Mouse (Mus musculus) G1E (cell line): Measurements from ENCODE around the gene 2810459M11Rik. TPM values are rescaled to one million over a fixed set of nuclear protein-coding genes. Genes with fewer than 3 reads are reported as not detected.

Experiments
- ATAC-seq: 2 replicates; pipeline ENCODE4 v1.8.0; 2016; ENCODE audit warnings: mild to moderate bottlenecking; ENCODE audit not compliant: insufficient number of reproducible peaks, poor library complexity, low FRiP score, severe bottlenecking; ENCODE audit errors: extremely low read depth
- DNase-seq: peaks from one replicate; pipeline ENCODE4 v3.0.0; 2012; ENCODE audit warnings: low spot score
- H3K27me3 ChIP-seq: 2 replicates; pipeline ENCODE4 v1.6.1; 2012; ENCODE audit warnings: mild to moderate bottlenecking, low read length, inconsistent platforms; ENCODE audit not compliant: insufficient read depth
- H3K36me3 ChIP-seq: replicated peaks from 2 replicates; pipeline ENCODE3; 2012; ENCODE audit warnings: mild to moderate bottlenecking, inconsistent platforms
- H3K4me1 ChIP-seq: 2 replicates; pipeline ENCODE4 v1.6.1; 2012; ENCODE audit warnings: low read depth, low read length, inconsistent platforms, mixed read lengths; ENCODE audit not compliant: insufficient read depth
- H3K4me3 ChIP-seq: 2 replicates; pipeline ENCODE4 v1.5.1; 2012; ENCODE audit warnings: low read depth, mild to moderate bottlenecking, inconsistent platforms, low read length, moderate library complexity, mixed read lengths
- H3K9me3 ChIP-seq: replicated peaks from 2 replicates; pipeline ENCODE4 v1.6.1; 2012; ENCODE audit warnings: inconsistent platforms
- CTCF ChIP-seq: IDR thresholded peaks from 2 replicates; pipeline ENCODE4 v1.5.1; 2012; ENCODE audit warnings: low read depth, low read length, inconsistent platforms, mixed read lengths
- GATA1 ChIP-seq: IDR thresholded peaks from 2 replicates; pipeline ENCODE4 v1.6.1; 2012; ENCODE audit warnings: borderline replicate concordance, low read length, inconsistent platforms, mixed read lengths
- GATA2 ChIP-seq: IDR thresholded peaks from 2 replicates; pipeline ENCODE4 v1.6.1; 2012; ENCODE audit warnings: low read depth, low read length, inconsistent platforms, borderline replicate concordance
- POLR2AphosphoS5 ChIP-seq: IDR thresholded peaks from 2 replicates; pipeline ENCODE4 v1.6.1; 2012; ENCODE audit warnings: low read depth, low read length, inconsistent platforms; ENCODE audit not compliant: insufficient replicate concordance
- TAL1 ChIP-seq: conservative IDR thresholded peaks from 2 replicates; pipeline ENCODE4 v1.6.1; 2012; ENCODE audit warnings: low read depth, low read length, inconsistent platforms, mixed read lengths
- polyA plus RNA-seq: library from polyadenylated mRNA; stranded (reverse); fragments of >175 nt; gene quantifications from 2 replicates; pipeline ENCODE4 v1.2.3, GENCODE M21; 2012
- total RNA-seq, 2 experiments: library from RNA; stranded (forward) in 1 of 2; stranded (reverse) in 1 of 2; fragments of 200-1000 nt in 1 of 2; fragments of >200 nt in 1 of 2; fragmentation: Nextera tagmentation in 1 of 2; gene quantifications; 2 replicates each; pipeline ENCODE4 v1.2.3; 2014 to 2017

The 2810459M11Rik gene
- total RNA-seq (2014; fragmentation: Nextera tagmentation) (not detected in 2 replicates), total RNA-seq (2017) (0.11 TPM in 1 of 2 replicates, not detected in the other), polyA plus RNA-seq (not detected in 2 replicates)

GRCm38 (mm10) chr1:86045848-86046805, at the start of gene 2810459M11Rik:
TSS of gene 2810459M11Rik (plus strand) at chr1:86045863.
- H3K9me3 ChIP-seq: peaks cover 10% of the 10 kb centered on the region
- peaks cover 14% of the 10 kb centered on the region for H3K27me3 ChIP-seq
- no peaks in the 10 kb centered on the region for H3K4me1 ChIP-seq
- no peak for TF ChIP-seq TAL1
- H3K4me3 ChIP-seq: no peak within 1 kb of the TSS
- no peak for DNase-seq
- ATAC-seq: no peak
- no peaks in the 10 kb centered on the region for H3K36me3 ChIP-seq

GRCm38 (mm10) chr1:85997221-85997620, 48.4 kb upstream of the 2810459M11Rik start:
- Histone ChIP-seq H3K9me3 (peaks cover 4% of the 10 kb centered on the region), H3K4me3 (no peak overlapping the region), H3K27me3 (peaks cover 3% of the 10 kb centered on the region), H3K36me3 (no peaks in the 10 kb centered on the region), H3K4me1 (no peaks in the 10 kb centered on the region)
- no peak for TF ChIP-seq GATA2
- no peak for TF ChIP-seq POLR2AphosphoS5
- no peak for TF ChIP-seq TAL1
- no peak for TF ChIP-seq CTCF
- no peak for TF ChIP-seq GATA1
- ATAC-seq (no peak), DNase-seq (no peak)

GRCm38 (mm10) chr1:85998012-85998411, 47.7 kb upstream of the 2810459M11Rik start:
- no peak for DNase-seq
- Histone ChIP-seq H3K4me3 (no peak overlapping the region), H3K4me1 (no peaks in the 10 kb centered on the region), H3K27me3 (peaks cover 2% of the 10 kb centered on the region), H3K36me3 (no peaks in the 10 kb centered on the region), H3K9me3 (peaks cover 4% of the 10 kb centered on the region)
- ATAC-seq: no peak
- TF ChIP-seq GATA2 (no peak), GATA1 (no peak), TAL1 (no peak), POLR2AphosphoS5 (no peak), CTCF (no peak)

GRCm38 (mm10) chr1:85999853-86000570, 45.7 kb upstream of the 2810459M11Rik start:
- no peak for TF ChIP-seq POLR2AphosphoS5
- TF ChIP-seq GATA1: no peak
- TF ChIP-seq GATA2: no peak
- TF ChIP-seq TAL1: no peak
- TF ChIP-seq CTCF: no peak

GRCm38 (mm10) chr1:86005540-86005939, 40.1 kb upstream of the 2810459M11Rik start:
- no peak for TF ChIP-seq GATA2
- no peak for TF ChIP-seq TAL1
- no peak for TF ChIP-seq CTCF
- TF ChIP-seq POLR2AphosphoS5: no peak
- no peak for TF ChIP-seq GATA1
- ATAC-seq (no peak), DNase-seq (no peak)
- Histone ChIP-seq H3K4me3 (no peak overlapping the region), H3K27me3 (peaks cover 11% of the 10 kb centered on the region; the same call in 1 of the 2 replicates), H3K36me3 (no peaks in the 10 kb centered on the region), H3K9me3 (no peaks in the 10 kb centered on the region), H3K4me1 (no peaks in the 10 kb centered on the region)

More at GRCm38 (mm10) chr1:85999853-86000570, 45.7 kb upstream of the 2810459M11Rik start:
- ATAC-seq (no peak), DNase-seq (no peak)
- H3K9me3 ChIP-seq: peaks cover 4% of the 10 kb centered on the region
- peaks cover 2% of the 10 kb centered on the region; the same call in 1 of the 2 replicates for H3K27me3 ChIP-seq
- no peaks in the 10 kb centered on the region for H3K36me3 ChIP-seq
- no peak overlapping the region for H3K4me3 ChIP-seq
- H3K4me1 ChIP-seq: no peaks in the 10 kb centered on the region

- no peaks in the 10 kb centered on the region for H3K9me3 ChIP-seq
- no peak overlapping the region for H3K4me3 ChIP-seq
- H3K4me1 ChIP-seq: no peaks in the 10 kb centered on the region
- TF ChIP-seq TAL1 (no peak), GATA2 (no peak), POLR2AphosphoS5 (no peak), CTCF (no peak), GATA1 (no peak)
- H3K36me3 ChIP-seq: no peaks in the 10 kb centered on the region
- no peak for ATAC-seq
- H3K27me3 ChIP-seq: peaks cover 11% of the 10 kb centered on the region; the same call in 1 of the 2 replicates
- DNase-seq: no peak
Measured at GRCm38 (mm10) chr1:86006040-86006439, 39.6 kb upstream of the 2810459M11Rik start.
